Mouse (Mus musculus) ES-E14 (cell line): Measurements from ENCODE around the gene Myocd. TPM values are rescaled to one million over a fixed set of nuclear protein-coding genes. Genes with fewer than 3 reads are reported as not detected.

Experiments used
- DNase-seq: peaks from one replicate; pipeline ENCODE4 v3.0.0-alpha.2; 2013; ENCODE audit warnings: low read depth, low spot score
- H3K27ac ChIP-seq: 2 replicates; pipeline ENCODE4 v1.5.1; 2012; ENCODE audit warnings: low read depth, mild to moderate bottlenecking, low read length, moderate library complexity, mixed read lengths; ENCODE audit not compliant: poor library complexity, insufficient read depth, severe bottlenecking
- H3K36me3 ChIP-seq: 2 replicates; pipeline ENCODE4 v1.6.1; 2012; ENCODE audit warnings: mild to moderate bottlenecking, low read length, moderate library complexity, mixed read lengths; ENCODE audit not compliant: control insufficient read depth, poor library complexity, insufficient read depth, severe bottlenecking
- H3K4me1 ChIP-seq, 2 experiments: fragments of 150-350 bp in 1 of 2; sonication (generic) in 1 of 2; 2 replicates each; pipeline ENCODE4 v1.6.1; 2012; ENCODE audit warnings: low read length in 2 of 2, mild to moderate bottlenecking in 1 of 2, mixed read lengths in 1 of 2; ENCODE audit not compliant: control insufficient read depth in 2 of 2, insufficient read depth in 2 of 2, poor library complexity in 1 of 2
- H3K4me3 ChIP-seq, 2 experiments: fragments of 150-350 bp in 1 of 2; sonication (generic) in 1 of 2; 2 replicates each; pipeline ENCODE4 v1.5.1; 2012; ENCODE audit warnings: low read length in 2 of 2, low read depth in 1 of 2, mild to moderate bottlenecking in 1 of 2, mixed read lengths in 1 of 2; ENCODE audit not compliant: insufficient read depth in 1 of 2, poor library complexity in 1 of 2, severe bottlenecking in 1 of 2
- H3K9ac ChIP-seq: 2 replicates; pipeline ENCODE4 v1.6.1; 2012; ENCODE audit warnings: low read depth, mild to moderate bottlenecking, low read length, mixed read lengths; ENCODE audit not compliant: poor library complexity, insufficient read depth, severe bottlenecking
- H3K9me3 ChIP-seq: fragments of 150-350 bp; sonication (generic); 2 replicates; pipeline ENCODE4 v1.6.1; 2012; ENCODE audit warnings: low read depth, mild to moderate bottlenecking, low read length; ENCODE audit not compliant: control insufficient read depth, insufficient read depth
- CHD2 ChIP-seq: IDR thresholded peaks from 2 replicates; pipeline ENCODE4 v1.6.1; 2014; ENCODE audit warnings: mild to moderate bottlenecking, low read depth, low read length, inconsistent platforms
- HCFC1 ChIP-seq: IDR thresholded peaks from 2 replicates; pipeline ENCODE4 v1.6.1; 2012; ENCODE audit warnings: low read length, inconsistent platforms, borderline replicate concordance; ENCODE audit not compliant: insufficient read depth
- MAFK ChIP-seq: IDR thresholded peaks from 2 replicates; pipeline ENCODE4 v1.6.1; 2014; ENCODE audit warnings: mild to moderate bottlenecking, low read depth, low read length, inconsistent platforms; ENCODE audit not compliant: insufficient read depth
- ZC3H11A ChIP-seq: IDR thresholded peaks from 2 replicates; pipeline ENCODE4 v1.6.1; 2012; ENCODE audit warnings: low read depth, mild to moderate bottlenecking, inconsistent platforms, low read length, borderline replicate concordance
- ZNF384 ChIP-seq: IDR thresholded peaks from 2 replicates; pipeline ENCODE4 v1.6.1; 2012; ENCODE audit warnings: low read depth, low read length, inconsistent platforms
- in situ Hi-C, 2 experiments: fragments of 600-800 bp; cut with MboI; formaldehyde crosslinking; loops; one replicate each; pipeline ENCODE4 v1.15.1; 2025; ENCODE audit warnings: low sequenced_read_pairs in 2 of 2, inconsistent platforms in 1 of 2; ENCODE audit not compliant: unreplicated experiment in 2 of 2
- total RNA-seq: library from RNA; depleted of rRNA; stranded (reverse); fragments of 300-350 nt; gene quantifications from 2 replicates; pipeline ENCODE4 v1.2.3, GENCODE M21; 2012

Gene Myocd
- total RNA-seq, 1 experiment: 0.40 TPM

GRCm38 (mm10) chr11:65211701-65212100 is 58.1 kb downstream of the Myocd start:
- no peak for DNase-seq
- Histone ChIP-seq H3K9me3 (no peaks in the 10 kb centered on the region), H3K27ac (no peak overlapping the region), H3K9ac (no peak overlapping the region), H3K36me3 (no peaks in the 10 kb centered on the region), H3K4me3 (no peak overlapping the region), H3K4me1 (no peaks in the 10 kb centered on the region)
- in situ Hi-C loops: no loop called here
- TF ChIP-seq MAFK (no peak), ZNF384 (no peak), ZC3H11A (no peak), CHD2 (no peak), HCFC1 (no peak)

- TF ChIP-seq CHD2: no peak
- TF ChIP-seq ZC3H11A: no peak
- TF ChIP-seq ZNF384: no peak
- TF ChIP-seq MAFK: no peak
- TF ChIP-seq HCFC1: no peak
- Histone ChIP-seq H3K27ac (no peak overlapping the region), H3K4me1 (no peaks in the 10 kb centered on the region), H3K36me3 (no peaks in the 10 kb centered on the region), H3K9me3 (no peaks in the 10 kb centered on the region), H3K9ac (no peak overlapping the region), H3K4me3 (no peak overlapping the region)
- in situ Hi-C loops: no loop called here
- DNase-seq: no peak
Measured at GRCm38 (mm10) chr11:65209441-65209840, 60.3 kb downstream of the Myocd start.

GRCm38 (mm10) chr11:65205306-65205705 is 64.5 kb downstream of the Myocd start:
- no peak overlapping the region for H3K27ac ChIP-seq
- no peak for DNase-seq
- H3K9ac ChIP-seq: no peak overlapping the region
- in situ Hi-C loops: no loop called here
- TF ChIP-seq ZNF384 (no peak), MAFK (no peak), HCFC1 (no peak), CHD2 (no peak), ZC3H11A (no peak)
- H3K4me1 ChIP-seq: no peaks in the 10 kb centered on the region
- H3K9me3 ChIP-seq: no peaks in the 10 kb centered on the region
- no peak overlapping the region for H3K4me3 ChIP-seq
- no peaks in the 10 kb centered on the region for H3K36me3 ChIP-seq

GRCm38 (mm10) chr11:65204651-65205050 is 65.1 kb downstream of the Myocd start:
- no peaks in the 10 kb centered on the region for H3K36me3 ChIP-seq
- TF ChIP-seq HCFC1: no peak
- no peak for TF ChIP-seq ZNF384
- no peak for TF ChIP-seq MAFK
- TF ChIP-seq ZC3H11A: no peak
- no peak for TF ChIP-seq CHD2
- H3K4me1 ChIP-seq: no peaks in the 10 kb centered on the region
- DNase-seq: no peak
- no peak overlapping the region for H3K27ac ChIP-seq
- no peak overlapping the region for H3K9ac ChIP-seq
- H3K9me3 ChIP-seq: no peaks in the 10 kb centered on the region
- no peak overlapping the region for H3K4me3 ChIP-seq
- in situ Hi-C loops: no loop called here

- TF ChIP-seq CHD2 (no peak), ZNF384 (no peak), HCFC1 (no peak), MAFK (no peak), ZC3H11A (no peak)
- in situ Hi-C loops: no loop called here
- Histone ChIP-seq H3K9ac (no peak overlapping the region), H3K4me3 (no peak overlapping the region), H3K27ac (no peak overlapping the region), H3K4me1 (no peaks in the 10 kb centered on the region), H3K36me3 (no peaks in the 10 kb centered on the region), H3K9me3 (no peaks in the 10 kb centered on the region)
- no peak for DNase-seq
Measured at GRCm38 (mm10) chr11:65203020-65203419, 66.8 kb downstream of the Myocd start.
